Mouse (Mus musculus) CD4-positive, CD25-positive, alpha-beta regulatory T cell, adult 2 months (primary cell): ENCODE results near the gene Crygc.
"Not testable (repeated sequence)": the region's sequence is repeated elsewhere in the genome, so short reads cannot be mapped to it uniquely, and the experiment has no call there.

ENCODE experiments used
- DNase-seq: peaks from one replicate; pipeline ENCODE4 v3.0.0-alpha.2; 2012; ENCODE audit warnings: low read depth, low spot score

Gene Crygc

DNA sequence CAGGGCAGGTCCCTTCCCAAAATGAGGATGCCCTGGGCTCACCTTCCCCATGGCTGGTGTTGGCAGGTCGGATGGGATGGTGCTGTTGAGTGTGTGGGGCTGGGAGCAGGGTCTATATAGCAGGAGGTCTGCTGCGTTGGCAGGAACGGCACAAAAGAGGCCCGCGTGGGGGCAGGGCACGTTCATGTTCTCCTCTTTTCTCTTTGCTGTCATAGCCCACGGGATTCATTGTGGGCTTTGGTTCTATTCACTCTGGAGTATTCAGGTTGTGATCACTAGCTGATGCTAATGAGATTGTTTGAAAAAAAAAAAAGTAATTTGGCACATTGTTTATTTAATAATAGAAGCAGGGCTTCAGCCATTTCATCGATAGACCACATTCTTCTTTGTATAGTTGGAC lies 10.1 kb downstream of the Crygc start, which contains the start of gene Crygd:
Gene Crygd (minus strand): TSS at position 101 of the 400 bp plus-strand sequence.
- DNase-seq = no peak

DNA sequence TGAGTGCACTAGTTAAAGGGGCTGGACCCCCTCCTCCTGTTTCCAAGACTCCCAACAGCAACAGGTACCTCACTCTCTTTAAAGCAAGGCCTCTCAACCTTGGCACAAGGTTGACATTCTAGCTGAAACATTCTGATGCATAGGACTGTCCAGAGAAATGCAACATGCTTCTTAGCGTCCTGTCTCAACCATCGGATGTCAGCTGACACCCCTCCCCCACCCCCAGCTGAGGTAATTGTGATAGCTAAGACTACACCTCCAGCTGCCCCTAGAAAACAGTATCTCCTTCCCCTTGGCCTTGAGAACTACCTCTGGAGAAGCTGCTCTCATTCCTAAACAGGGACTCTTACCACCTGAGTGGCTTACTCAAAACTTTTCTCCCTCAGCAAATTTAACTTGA lies 21.3 kb downstream of the Crygc start:
- DNase-seq = no peak

DNA sequence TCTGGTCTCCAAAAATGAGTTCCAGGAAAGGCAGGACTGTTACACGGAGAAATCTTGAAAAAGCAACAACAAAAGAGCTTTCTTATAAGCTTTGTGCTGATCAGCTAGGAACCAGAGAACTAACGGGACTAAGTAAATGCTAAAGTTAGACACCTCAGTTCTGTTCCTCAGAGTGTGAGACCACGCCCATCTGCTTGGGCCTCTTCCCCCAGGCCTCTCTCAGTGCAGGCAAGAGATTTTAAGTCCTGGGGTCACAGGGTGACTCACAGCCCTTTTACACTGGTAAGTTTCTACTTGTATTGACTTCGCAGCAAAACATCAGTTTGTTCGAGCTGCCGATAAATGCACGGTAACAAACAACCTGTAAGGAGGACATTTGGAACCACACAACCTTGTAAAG lies 21.8 kb downstream of the Crygc start:
- DNase-seq = no peak

DNA sequence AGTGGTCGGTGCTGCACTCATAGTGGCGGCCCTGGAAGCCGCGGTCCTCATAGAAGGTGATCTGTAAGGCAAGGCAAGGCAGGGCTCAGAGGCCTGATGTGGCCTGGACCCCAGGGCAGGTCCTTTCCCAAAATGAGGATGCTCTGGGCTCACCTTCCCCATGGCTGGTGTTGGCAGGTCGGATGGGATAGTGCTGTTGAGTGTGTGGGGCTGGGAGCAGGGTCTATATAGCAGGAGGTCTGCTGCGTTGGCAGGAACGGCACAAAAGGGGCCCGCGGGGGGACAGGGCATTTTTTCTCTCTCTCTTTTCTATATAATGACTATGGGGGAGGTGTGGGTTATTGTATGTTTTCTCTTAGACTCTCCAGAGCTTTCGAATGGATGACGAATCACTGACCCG lies 22.5 kb downstream of the Crygc start, which contains the start of gene Cryge:
Gene Cryge (minus strand): TSS at position 198 of the 400 bp plus-strand sequence.
- not testable (repeated sequence) for DNase-seq

DNA sequence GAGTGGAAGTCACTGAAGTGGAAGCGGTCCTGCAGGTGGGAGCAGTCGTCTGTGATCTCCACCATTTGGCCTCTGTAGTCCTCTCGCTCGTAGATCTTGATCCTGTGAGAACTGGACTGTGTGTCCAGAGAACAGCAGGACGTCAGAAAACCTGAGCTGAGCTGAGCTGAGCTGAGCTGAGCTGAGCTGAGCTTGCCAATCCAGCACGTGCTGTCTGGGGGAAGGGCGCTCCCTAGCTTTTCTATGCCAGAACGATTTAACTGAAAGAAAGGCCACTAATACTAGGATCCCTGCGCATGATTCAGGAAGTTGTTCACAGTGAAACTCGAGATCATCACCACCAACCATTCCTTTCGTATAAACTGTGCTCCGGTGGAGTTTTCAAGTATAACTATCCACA lies 24.7 kb downstream of the Crygc start:
- DNase-seq = no peak

DNA sequence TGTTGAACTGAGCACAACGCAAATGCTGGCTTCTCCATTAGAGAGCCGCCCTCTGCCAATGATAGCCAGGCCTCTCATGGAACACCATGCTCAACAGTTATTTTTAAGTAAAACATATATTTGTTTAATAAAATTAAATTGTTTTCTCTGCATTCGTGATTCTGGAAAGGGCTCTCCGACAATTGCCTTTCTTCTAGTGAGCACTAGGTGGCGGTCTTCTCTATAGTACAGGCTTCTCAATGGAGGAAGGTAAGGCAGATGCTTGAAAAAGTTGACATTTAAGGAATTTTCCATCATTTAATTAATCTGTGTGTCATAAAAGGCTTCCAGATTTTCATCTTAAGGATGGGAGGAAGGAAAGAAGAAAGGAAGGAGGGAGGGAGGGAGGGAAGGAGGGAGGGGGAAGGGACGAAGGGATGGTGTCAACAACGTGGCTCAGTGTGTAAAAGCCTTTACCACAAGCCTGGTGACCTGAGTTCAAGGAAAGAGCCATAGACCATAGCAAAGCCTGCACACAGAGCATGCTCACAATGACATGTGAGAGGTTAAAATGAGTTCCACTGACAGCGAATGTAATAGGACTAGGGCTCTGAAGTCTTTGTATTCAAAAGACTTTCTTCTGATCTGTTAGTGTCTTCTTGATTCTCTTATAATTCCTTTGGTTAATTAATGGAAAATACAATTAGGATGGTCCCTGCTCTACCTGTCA lies 26.9 kb downstream of the Crygc start:
- DNase-seq = peak; percentile 17

DNA sequence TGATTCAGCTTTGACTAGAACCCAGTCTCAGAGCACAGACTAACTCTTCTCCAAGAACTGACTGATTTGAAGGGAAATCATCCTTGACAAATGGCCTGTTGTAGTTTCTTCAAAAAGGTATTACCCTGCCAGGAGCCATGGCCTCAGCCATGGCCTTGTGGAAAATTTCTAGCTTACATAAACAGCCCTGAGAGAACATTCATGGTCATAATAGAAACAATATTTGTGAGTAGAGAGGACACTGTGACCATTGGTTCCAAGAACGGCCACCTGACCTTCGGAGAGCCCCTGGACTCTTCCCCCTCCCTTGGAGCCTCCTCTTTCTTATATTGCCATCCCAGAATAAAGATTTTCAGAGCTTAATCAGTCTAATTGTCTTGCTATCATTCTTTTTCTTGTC lies 30.1 kb downstream of the Crygc start:
- no peak for DNase-seq

DNA sequence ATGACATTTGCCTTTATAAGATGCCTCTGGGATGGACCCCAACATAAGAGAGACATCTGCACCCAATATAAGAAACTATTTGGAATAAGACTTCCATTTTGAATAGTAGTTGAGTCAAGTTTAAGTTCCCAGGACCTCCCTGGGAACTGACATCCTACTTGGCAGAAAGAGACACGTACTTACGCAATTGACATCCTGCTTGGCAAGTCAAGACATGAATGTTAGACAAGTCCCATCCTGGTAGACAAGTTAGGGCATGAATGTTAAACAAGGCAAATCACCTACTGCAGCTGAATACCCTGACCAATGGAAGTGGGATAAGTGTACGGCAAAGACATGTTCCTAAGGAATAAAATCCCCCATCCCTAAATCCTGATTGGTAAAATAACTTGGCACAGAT lies 31.7 kb downstream of the Crygc start:
- no peak for DNase-seq

DNA sequence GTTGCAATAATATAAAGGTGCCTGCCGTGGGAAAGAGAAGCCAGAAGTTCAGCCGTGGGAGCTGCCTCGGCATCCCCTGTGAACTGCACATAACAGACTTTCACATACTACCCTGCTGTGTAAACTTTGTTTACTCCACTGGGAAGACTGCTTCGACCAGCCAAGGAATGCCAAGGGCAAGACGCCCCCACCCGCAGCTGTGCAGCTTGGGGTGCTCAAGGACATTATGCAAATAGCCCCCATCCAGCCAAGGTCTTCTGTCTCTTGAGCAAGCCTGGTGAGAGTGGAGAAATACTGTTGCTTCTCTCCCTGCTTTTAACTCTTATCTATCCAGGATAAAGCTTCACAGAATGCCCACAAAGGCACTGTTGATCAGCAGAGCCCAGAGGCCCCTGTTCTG lies 32.7 kb downstream of the Crygc start:
- DNase-seq = no peak

DNA sequence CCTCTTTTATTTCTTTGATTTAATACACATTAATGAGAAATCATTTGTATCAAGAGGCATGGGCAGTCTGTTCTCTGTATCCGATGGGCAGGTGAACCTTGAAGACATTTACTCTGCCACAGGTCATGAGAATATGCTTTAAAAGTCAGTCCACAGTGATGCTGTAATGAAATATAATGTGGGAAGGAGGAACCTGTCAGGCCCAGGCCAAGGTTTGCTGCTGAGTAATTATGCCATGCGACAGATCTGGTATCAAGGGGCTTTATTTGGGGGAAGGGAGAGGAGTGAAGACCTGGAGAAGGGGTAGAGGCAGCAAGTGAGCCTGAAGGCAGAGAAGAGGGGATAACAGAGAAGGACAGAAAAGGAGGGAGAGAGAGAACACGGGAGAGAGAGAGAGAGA lies 33.8 kb downstream of the Crygc start:
- no peak for DNase-seq

DNA sequence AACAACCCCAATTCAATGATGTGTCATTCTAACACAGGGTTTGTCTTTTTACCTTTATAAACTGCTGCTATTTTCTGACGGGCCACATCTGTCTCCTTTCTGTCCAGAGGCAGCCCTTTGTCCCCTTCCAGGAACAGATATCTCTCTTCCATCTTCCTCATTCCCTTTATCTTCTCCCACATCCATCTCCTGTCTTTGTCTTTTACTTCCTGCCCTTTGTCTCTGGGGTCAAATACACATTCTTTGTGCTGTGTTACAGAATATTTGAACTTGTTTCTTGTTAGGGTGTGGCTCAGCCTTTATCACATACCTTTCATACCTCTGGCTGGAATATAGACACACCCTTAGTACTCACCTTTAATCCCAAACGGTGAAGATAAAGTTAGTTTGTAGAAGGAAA lies 35.9 kb downstream of the Crygc start:
- DNase-seq = no peak

DNA sequence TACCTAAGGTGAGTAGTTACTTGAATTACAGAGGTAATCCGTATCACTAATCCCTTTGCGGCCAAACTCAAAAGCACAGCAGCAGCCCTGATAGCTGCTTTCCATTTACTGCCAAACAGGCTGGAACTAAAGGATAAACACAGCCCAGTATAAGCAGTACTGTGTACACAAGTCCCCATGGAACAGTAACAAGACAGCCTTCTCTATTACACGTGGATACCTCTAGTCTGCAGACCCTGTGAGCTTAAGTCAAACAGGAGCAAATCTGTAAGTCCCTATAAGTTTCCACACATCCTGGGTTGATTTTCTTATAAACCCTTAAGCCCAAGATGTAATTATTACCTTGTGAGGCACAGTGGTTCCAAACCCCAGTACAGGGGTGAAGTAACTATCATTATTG lies 38.0 kb downstream of the Crygc start:
- DNase-seq = no peak

DNA sequence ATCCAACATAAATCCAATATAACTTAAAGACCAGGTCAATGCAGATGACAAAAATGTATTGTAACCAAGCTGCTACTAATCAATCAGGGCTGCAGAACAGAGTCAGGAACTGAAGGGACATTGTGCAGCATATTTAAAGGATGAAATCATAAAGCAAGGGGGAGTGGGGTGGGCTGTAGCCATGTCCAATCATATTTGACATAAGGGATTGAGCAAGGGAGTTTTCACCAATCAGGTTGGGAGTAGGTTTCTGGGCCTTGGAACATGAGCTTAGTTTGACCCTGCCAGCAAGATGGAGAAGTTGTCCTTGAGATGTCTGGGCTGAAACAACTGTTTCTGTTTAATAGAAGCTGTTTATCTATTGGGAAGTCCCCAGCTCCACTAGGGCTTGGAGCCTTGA lies 40.8 kb downstream of the Crygc start, which contains the start of gene Akr1cl:
Gene Akr1cl (minus strand): TSS at position 119 of the 400 bp plus-strand sequence.
- no peak for DNase-seq

DNA sequence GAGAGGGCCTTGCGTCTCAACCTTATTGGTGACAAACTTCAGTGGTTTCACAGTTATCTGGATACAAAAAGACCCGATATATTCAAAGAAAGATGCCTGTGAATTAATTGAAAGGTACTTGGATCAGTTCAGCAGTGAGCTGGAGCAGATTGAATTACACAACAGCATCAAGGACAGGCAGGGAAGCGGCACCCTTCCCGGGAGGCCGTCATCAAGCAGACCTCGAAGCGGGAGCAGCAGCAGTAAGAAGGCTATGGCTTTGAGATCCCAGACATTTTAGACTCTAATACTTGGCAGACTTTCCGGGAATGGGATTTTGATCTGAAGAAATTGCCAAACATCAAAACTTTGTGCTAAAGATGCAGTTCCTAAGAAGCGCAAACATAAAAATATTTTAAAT lies 45.3 kb downstream of the Crygc start:
- no peak for DNase-seq
